Mouse (Mus musculus) natural killer cell, adult 2 months (primary cell): ENCODE measurements around the gene Atxn7l3b.
"Not testable (repeated sequence)": the region's sequence is repeated elsewhere in the genome, so short reads cannot be mapped to it uniquely, and the experiment has no call there.

Source experiments
- DNase-seq, 2 experiments: peaks; one replicate each; pipeline ENCODE4 v3.0.0; 2022; ENCODE audit warnings: low spot score in 2 of 2

The Atxn7l3b gene

GRCm38 (mm10) chr10:112928452-112929221 lies at the start of gene Atxn7l3b:
Atxn7l3b (minus strand) TSS chr10:112929001.
- DNase-seq = peak; percentile 91 to 92

GRCm38 (mm10) chr10:112977586-112977985 lies 48.8 kb upstream of the Atxn7l3b start:
- no peak for DNase-seq

GRCm38 (mm10) chr10:112973286-112974026 lies 44.7 kb upstream of the Atxn7l3b start:
- DNase-seq = no peak

- no peak for DNase-seq
Measured at GRCm38 (mm10) chr10:112970002-112970589, 41.3 kb upstream of the Atxn7l3b start.

GRCm38 (mm10) chr10:112967578-112967977 lies 38.8 kb upstream of the Atxn7l3b start:
- DNase-seq = no peak

GRCm38 (mm10) chr10:112962216-112962615 lies 33.4 kb upstream of the Atxn7l3b start:
- DNase-seq = not testable (repeated sequence)

- no peak for DNase-seq
Measured at GRCm38 (mm10) chr10:112954140-112954539, 25.3 kb upstream of the Atxn7l3b start.

- DNase-seq = no peak
Measured at GRCm38 (mm10) chr10:112948453-112948852, 19.7 kb upstream of the Atxn7l3b start.

- DNase-seq = no peak
Measured at GRCm38 (mm10) chr10:112929222-112929615, 418 bp upstream of the Atxn7l3b start.

- DNase-seq = no peak
Measured at GRCm38 (mm10) chr10:112926961-112927360, 1.8 kb downstream of the Atxn7l3b start.

GRCm38 (mm10) chr10:112926271-112926670 lies 2.5 kb downstream of the Atxn7l3b start:
- DNase-seq = no peak

GRCm38 (mm10) chr10:112916575-112917190 lies 12.1 kb downstream of the Atxn7l3b start:
- DNase-seq = no peak

- no peak for DNase-seq
Measured at GRCm38 (mm10) chr10:112900243-112900642, 28.6 kb downstream of the Atxn7l3b start.

GRCm38 (mm10) chr10:112899796-112900195 lies 29.0 kb downstream of the Atxn7l3b start:
- no peak for DNase-seq

GRCm38 (mm10) chr10:112896636-112897035 lies 32.2 kb downstream of the Atxn7l3b start:
- no peak for DNase-seq

- DNase-seq = no peak
Measured at GRCm38 (mm10) chr10:112893622-112894252, 35.1 kb downstream of the Atxn7l3b start.

- no peak for DNase-seq
Measured at GRCm38 (mm10) chr10:112884064-112884463, 44.7 kb downstream of the Atxn7l3b start.

GRCm38 (mm10) chr10:112883688-112884004 lies 45.2 kb downstream of the Atxn7l3b start:
- DNase-seq = no peak

GRCm38 (mm10) chr10:112882789-112883687 lies 45.8 kb downstream of the Atxn7l3b start:
- DNase-seq = no peak

- DNase-seq = no peak
Measured at GRCm38 (mm10) chr10:112882149-112882548, 46.7 kb downstream of the Atxn7l3b start.
